Mouse (Mus musculus) midbrain, embryonic 13.5 days (tissue): ENCODE measurements around the gene E130116L18Rik. TPM values are rescaled to one million over a fixed set of nuclear protein-coding genes. Genes with fewer than 3 reads are reported as not detected.
"Not testable (repeated sequence)": the region's sequence is repeated elsewhere in the genome, so short reads cannot be mapped to it uniquely, and the experiment has no call there.

Experiments
- ATAC-seq: fragments of 200-750 bp; cut with Nextera tagmentation; 2 replicates; pipeline ENCODE4 v1.8.0; 2017; ENCODE audit warnings: mild to moderate bottlenecking, moderate TSS enrichment, moderate library complexity
- H3K27ac ChIP-seq: fragments of 300-500 bp; sonication (generic); 2 replicates; pipeline ENCODE4 v1.5.1; 2015; ENCODE audit warnings: inconsistent platforms, mild to moderate bottlenecking, moderate library complexity
- H3K27me3 ChIP-seq: fragments of 300-500 bp; sonication (generic); 2 replicates; pipeline ENCODE4 v1.6.1; 2015; ENCODE audit warnings: mild to moderate bottlenecking, inconsistent platforms
- H3K36me3 ChIP-seq: fragments of 300-500 bp; sonication (generic); 2 replicates; pipeline ENCODE4 v1.6.1; 2015; ENCODE audit warnings: mild to moderate bottlenecking, inconsistent platforms
- H3K4me1 ChIP-seq: fragments of 300-500 bp; sonication (generic); replicated peaks from 2 replicates; pipeline ENCODE4 v1.6.1; 2015; ENCODE audit warnings: inconsistent platforms
- H3K4me2 ChIP-seq: fragments of 300-500 bp; sonication (generic); replicated peaks from 2 replicates; pipeline ENCODE4 v1.6.1; 2015; ENCODE audit warnings: moderate library complexity, mild to moderate bottlenecking, inconsistent platforms
- H3K4me3 ChIP-seq: fragments of 300-500 bp; sonication (generic); replicated peaks from 2 replicates; pipeline ENCODE4 v1.5.1; 2015; ENCODE audit warnings: mild to moderate bottlenecking, inconsistent platforms
- H3K9ac ChIP-seq: fragments of 300-500 bp; sonication (generic); replicated peaks from 2 replicates; pipeline ENCODE4 v1.6.1; 2015; ENCODE audit warnings: mild to moderate bottlenecking, inconsistent platforms
- H3K9me3 ChIP-seq: fragments of 300-500 bp; sonication (generic); 2 replicates; pipeline ENCODE4 v1.6.1; 2016; ENCODE audit warnings: mild to moderate bottlenecking, inconsistent platforms
- WGBS: fragments of 180-500 bp; shearing (Covaris S2); methylation state at CpG from one replicate; pipeline ENCODE4 v1.1.7; 2015; 5-methylcytosine and 5-hydroxymethylcytosine counted together
- polyA plus RNA-seq: library from polyadenylated mRNA; unstranded; fragments of >200 nt; fragmentation: Nextera tagmentation; extraction: Ambion mirVana; gene quantifications from 2 replicates; pipeline ENCODE4 v1.2.1, GENCODE M21; 2015

Gene E130116L18Rik
- polyA plus RNA-seq, 1 experiment from 2014 or later = not detected

DNA sequence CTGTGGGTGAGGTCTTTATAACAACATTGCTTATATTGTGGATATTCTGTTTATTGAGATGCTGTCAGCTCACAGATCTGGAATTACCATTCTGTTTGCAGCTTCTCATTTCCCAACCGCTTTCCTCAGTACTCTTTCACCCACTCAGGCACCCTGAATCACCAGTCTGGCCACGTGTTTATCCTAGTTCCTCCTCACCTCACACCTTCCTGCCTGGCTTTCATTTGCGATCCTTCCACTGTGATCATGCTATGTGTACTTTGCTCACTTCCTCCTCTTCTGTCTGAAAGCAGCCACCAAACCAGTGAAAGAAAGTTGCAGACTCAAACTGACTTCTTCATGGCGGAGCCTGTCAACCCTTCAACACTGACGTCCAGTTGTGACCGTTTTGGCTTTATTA is 20.1 kb upstream of the E130116L18Rik start:
- H3K4me1 ChIP-seq = no peaks in the 10 kb centered on the region
- no peak overlapping the region for H3K4me3 ChIP-seq
- no peak overlapping the region for H3K27ac ChIP-seq
- H3K27me3 ChIP-seq = no peaks in the 10 kb centered on the region
- H3K9me3 ChIP-seq = no peaks in the 10 kb centered on the region
- H3K36me3 ChIP-seq = peaks cover 26% of the 10 kb centered on the region
- ATAC-seq = no peak
- no peak overlapping the region for H3K4me2 ChIP-seq
- WGBS = 93% methylated on average over 6 of the region's 6 CpGs
- no peak overlapping the region for H3K9ac ChIP-seq

DNA sequence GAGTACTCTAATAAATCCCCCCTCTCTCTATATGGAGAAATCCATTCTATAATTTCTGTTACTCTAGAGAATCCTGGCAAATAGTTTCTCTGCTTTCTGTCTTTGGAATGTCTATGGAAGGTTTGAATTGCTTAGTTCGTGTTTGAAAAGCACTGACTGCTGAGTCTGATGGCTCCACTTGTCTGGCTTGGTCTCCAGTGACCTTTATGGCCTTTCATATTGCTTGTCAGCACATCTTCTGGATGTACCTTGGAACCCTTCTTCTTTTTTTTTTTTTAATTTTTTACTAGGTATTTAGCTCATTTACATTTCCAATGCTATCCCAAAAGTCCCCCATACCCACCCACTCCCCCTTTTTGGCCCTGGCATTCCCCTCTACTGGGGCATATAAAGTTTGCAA is 1.4 kb upstream of the E130116L18Rik start:
- Histone ChIP-seq H3K36me3 (peaks cover 10% of the 10 kb centered on the region), H3K4me2 (peak overlapping the region; percentile 71; the same call in 1 of the 2 replicates), H3K9ac (peak overlapping the region; percentile 76; the same call in 1 of the 2 replicates), H3K4me1 (peaks cover 13% of the 10 kb centered on the region)
- not testable (repeated sequence) for H3K9me3 ChIP-seq, H3K27me3 ChIP-seq, H3K4me3 ChIP-seq, H3K27ac ChIP-seq, ATAC-seq
- 100% methylated on average over 1 of the region's 1 CpGs for WGBS

DNA sequence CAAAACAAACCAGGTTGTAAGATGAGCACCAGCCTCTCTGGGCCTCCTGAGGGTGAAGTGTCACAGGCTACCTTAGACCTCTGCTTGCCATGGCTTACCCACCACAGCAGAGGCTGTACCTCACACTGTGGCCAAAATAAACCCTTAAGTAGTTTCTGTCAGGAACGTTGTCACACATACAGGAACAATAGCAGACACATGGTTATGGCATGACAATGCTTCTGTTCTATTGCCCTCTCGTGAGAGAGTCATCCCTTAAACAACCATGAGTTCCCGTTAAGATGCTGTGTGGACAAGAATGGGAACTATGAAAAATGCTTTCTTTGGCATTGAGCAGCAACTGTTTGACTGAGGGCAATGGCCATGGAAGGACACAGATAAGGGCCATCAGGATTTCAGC is 1.3 kb downstream of the E130116L18Rik start, which contains the start of gene Galnt11:
Gene Galnt11 (plus strand): TSS at position 301 of the 400 bp plus-strand sequence.
- H3K9me3 ChIP-seq = no peaks in the 10 kb centered on the region
- H3K9ac ChIP-seq = peak within 1 kb of the TSS; percentile 76
- ATAC-seq = no peak
- 86% methylated on average over 3 of the region's 3 CpGs for WGBS
- peak within 1 kb of the TSS; percentile 89 for H3K27ac ChIP-seq
- peaks cover 13% of the 10 kb centered on the region for H3K4me1 ChIP-seq
- peak within 1 kb of the TSS; percentile 64 for H3K4me3 ChIP-seq
- peak within 1 kb of the TSS; percentile 71 for H3K4me2 ChIP-seq
- no peaks in the 10 kb centered on the region for H3K36me3 ChIP-seq
- no peaks in the 10 kb centered on the region for H3K27me3 ChIP-seq

GRCm38 (mm10) chr5:25215006-25215405 is 7.9 kb downstream of the E130116L18Rik start:
- Histone ChIP-seq H3K27me3 (no peaks in the 10 kb centered on the region), H3K36me3 (no peaks in the 10 kb centered on the region), H3K27ac (no peak overlapping the region), H3K9me3 (no peaks in the 10 kb centered on the region), H3K4me1 (no peaks in the 10 kb centered on the region), H3K9ac (no peak overlapping the region), H3K4me2 (no peak overlapping the region), H3K4me3 (no peak overlapping the region)
- ATAC-seq = no peak
- WGBS = 88% methylated on average over 6 of the region's 6 CpGs

- not testable (repeated sequence) for ATAC-seq, H3K27ac ChIP-seq, H3K4me2 ChIP-seq, H3K27me3 ChIP-seq, H3K36me3 ChIP-seq, H3K9me3 ChIP-seq, H3K4me3 ChIP-seq, H3K4me1 ChIP-seq, H3K9ac ChIP-seq
These were observed 9.7 kb downstream of the E130116L18Rik start for GRCm38 (mm10) chr5:25213216-25213615.

GRCm38 (mm10) chr5:25211872-25212271 is 11.1 kb downstream of the E130116L18Rik start:
- Histone ChIP-seq H3K27ac (no peak overlapping the region), H3K4me2 (no peak overlapping the region), H3K4me3 (no peak overlapping the region), H3K4me1 (no peaks in the 10 kb centered on the region), H3K36me3 (no peaks in the 10 kb centered on the region), H3K9ac (no peak overlapping the region), H3K9me3 (no peaks in the 10 kb centered on the region), H3K27me3 (no peaks in the 10 kb centered on the region)
- no peak for ATAC-seq
- 81% methylated on average over 1 of the region's 1 CpGs for WGBS

GRCm38 (mm10) chr5:25190521-25190920 is 32.4 kb downstream of the E130116L18Rik start:
- 85% methylated on average over 2 of the region's 2 CpGs for WGBS
- no peak overlapping the region for H3K9ac ChIP-seq
- no peaks in the 10 kb centered on the region for H3K4me1 ChIP-seq
- H3K9me3 ChIP-seq = no peaks in the 10 kb centered on the region
- ATAC-seq = no peak
- no peak overlapping the region for H3K27ac ChIP-seq
- no peaks in the 10 kb centered on the region for H3K27me3 ChIP-seq
- no peak overlapping the region for H3K4me3 ChIP-seq
- H3K36me3 ChIP-seq = no peaks in the 10 kb centered on the region
- H3K4me2 ChIP-seq = no peak overlapping the region

- WGBS = 40% methylated on average over 1 of the region's 1 CpGs
- Histone ChIP-seq H3K4me3 (no peak overlapping the region), H3K9me3 (no peaks in the 10 kb centered on the region), H3K4me1 (no peaks in the 10 kb centered on the region; the same call in 1 of the 2 replicates), H3K36me3 (no peaks in the 10 kb centered on the region), H3K4me2 (no peak overlapping the region), H3K27ac (no peak overlapping the region), H3K9ac (no peak overlapping the region), H3K27me3 (no peaks in the 10 kb centered on the region)
- ATAC-seq = no peak
These were observed 34.2 kb downstream of the E130116L18Rik start for GRCm38 (mm10) chr5:25188802-25189201.

GRCm38 (mm10) chr5:25187727-25188126 is 35.2 kb downstream of the E130116L18Rik start:
- H3K4me2 ChIP-seq = no peak overlapping the region
- H3K4me1 ChIP-seq = no peaks in the 10 kb centered on the region; the same call in 1 of the 2 replicates
- no peak overlapping the region for H3K27ac ChIP-seq
- H3K9me3 ChIP-seq = no peaks in the 10 kb centered on the region
- H3K36me3 ChIP-seq = no peaks in the 10 kb centered on the region
- ATAC-seq = no peak
- H3K4me3 ChIP-seq = no peak overlapping the region
- no peak overlapping the region for H3K9ac ChIP-seq
- H3K27me3 ChIP-seq = no peaks in the 10 kb centered on the region

DNA sequence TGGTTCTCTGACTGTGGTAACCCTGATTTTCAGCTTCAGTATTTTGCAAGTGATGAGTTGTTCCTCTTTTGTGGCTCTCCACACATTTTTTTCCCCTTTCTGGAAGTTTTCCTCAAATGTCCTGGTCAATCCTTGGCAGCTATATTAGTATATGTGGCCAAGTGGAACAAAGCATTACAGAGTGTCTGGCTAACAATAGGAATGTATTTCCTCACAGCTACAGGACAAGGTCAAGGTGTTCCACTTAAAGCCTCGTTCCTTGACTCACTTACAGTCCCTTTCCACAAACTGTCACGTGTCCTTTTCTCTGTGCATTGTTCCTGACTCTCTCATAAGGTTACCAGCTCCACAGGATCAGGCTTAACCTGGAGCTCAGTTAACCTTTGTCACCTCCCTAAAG is 38.4 kb downstream of the E130116L18Rik start:
- Histone ChIP-seq H3K4me3 (no peak overlapping the region), H3K4me2 (no peak overlapping the region), H3K4me1 (no peaks in the 10 kb centered on the region; the same call in 1 of the 2 replicates), H3K36me3 (no peaks in the 10 kb centered on the region), H3K27ac (no peak overlapping the region), H3K27me3 (no peaks in the 10 kb centered on the region), H3K9ac (no peak overlapping the region), H3K9me3 (no peaks in the 10 kb centered on the region)
- WGBS = 53% methylated on average over 2 of the region's 2 CpGs
- no peak for ATAC-seq

DNA sequence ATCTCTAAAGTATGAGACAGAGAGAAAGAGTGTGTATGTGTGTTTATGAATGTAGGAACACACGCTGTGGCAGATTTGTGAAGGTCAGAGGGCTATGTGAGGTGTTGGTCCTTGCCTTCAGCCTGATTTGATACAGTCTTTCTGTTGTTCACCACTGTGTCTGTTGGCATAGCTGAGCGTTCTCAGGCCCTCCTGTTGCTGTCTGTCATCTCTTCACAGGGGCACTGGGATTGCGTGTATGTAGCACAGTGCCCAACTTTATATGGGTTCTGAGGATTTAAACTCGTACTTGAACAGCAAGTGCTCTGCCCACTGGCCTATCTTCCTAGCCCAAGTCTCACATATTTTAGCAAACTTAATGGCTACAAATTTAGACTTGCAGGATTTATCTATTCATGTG is 39.4 kb downstream of the E130116L18Rik start:
- Histone ChIP-seq H3K9ac (no peak overlapping the region), H3K9me3 (no peaks in the 10 kb centered on the region), H3K4me2 (no peak overlapping the region), H3K4me3 (no peak overlapping the region), H3K36me3 (no peaks in the 10 kb centered on the region), H3K27ac (no peak overlapping the region), H3K27me3 (no peaks in the 10 kb centered on the region), H3K4me1 (no peaks in the 10 kb centered on the region; the same call in 1 of the 2 replicates)
- ATAC-seq = no peak
- WGBS = 80% methylated on average over 4 of the region's 4 CpGs

DNA sequence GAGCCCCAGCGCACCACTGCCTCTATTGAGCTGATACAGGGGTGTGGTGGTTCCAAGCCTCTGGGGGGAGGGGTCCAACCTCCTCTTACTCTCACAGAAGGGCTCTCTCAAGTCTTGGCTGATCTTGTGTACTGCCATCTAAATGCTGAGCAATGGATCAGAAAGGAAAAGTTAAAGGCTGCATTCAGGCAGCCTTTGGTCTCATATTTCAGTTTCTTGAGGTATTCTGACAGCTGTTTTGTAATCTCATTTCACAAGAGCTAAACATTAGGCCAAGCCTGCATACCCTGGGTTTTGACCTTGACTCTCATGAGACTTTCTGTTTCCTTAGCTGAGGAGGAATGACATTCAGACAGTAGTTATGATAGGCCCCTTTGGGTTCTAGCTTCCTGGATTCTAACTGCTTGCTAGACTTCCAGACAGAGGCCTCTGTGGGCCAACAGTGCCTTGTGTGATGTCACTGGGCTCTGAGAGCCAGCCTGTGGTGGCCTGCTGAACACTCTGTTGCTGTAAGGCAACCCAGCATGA is 41.9 kb downstream of the E130116L18Rik start, which contains the start of gene Galntl5:
Gene Galntl5 (plus strand): TSS at position 457 of the 528 bp plus-strand sequence.
- no peak for ATAC-seq
- no peak within 1 kb of the TSS for H3K9ac ChIP-seq
- no peaks in the 10 kb centered on the region for H3K9me3 ChIP-seq
- no peaks in the 10 kb centered on the region; the same call in 1 of the 2 replicates for H3K4me1 ChIP-seq
- no peaks in the 10 kb centered on the region for H3K36me3 ChIP-seq
- H3K4me3 ChIP-seq = no peak within 1 kb of the TSS
- H3K4me2 ChIP-seq = no peak within 1 kb of the TSS
- no peak within 1 kb of the TSS for H3K27ac ChIP-seq
- no peaks in the 10 kb centered on the region for H3K27me3 ChIP-seq
- 76% methylated on average over 1 of the region's 1 CpGs for WGBS

GRCm38 (mm10) chr5:25179936-25180488 is 42.9 kb downstream of the E130116L18Rik start:
- Histone ChIP-seq H3K9me3 (no peaks in the 10 kb centered on the region), H3K27ac (no peak overlapping the region), H3K4me3 (no peak overlapping the region), H3K27me3 (no peaks in the 10 kb centered on the region), H3K4me2 (no peak overlapping the region), H3K36me3 (no peaks in the 10 kb centered on the region), H3K4me1 (no peaks in the 10 kb centered on the region; the same call in 1 of the 2 replicates), H3K9ac (no peak overlapping the region)
- ATAC-seq = no peak
- WGBS = 93% methylated on average over 3 of the region's 3 CpGs
